Mouse (Mus musculus) CD4-positive, CD25-positive, alpha-beta regulatory T cell, adult 2 months (primary cell): ENCODE results near the gene Dynlrb1.

Experiments
- DNase-seq: peaks from one replicate; pipeline ENCODE4 v3.0.0-alpha.2; 2012; ENCODE audit warnings: low read depth, low spot score

Gene Dynlrb1

GRCm38 (mm10) chr2:155280116-155280515 lies 43.8 kb downstream of the Dynlrb1 start:
- DNase-seq: no peak

DNA sequence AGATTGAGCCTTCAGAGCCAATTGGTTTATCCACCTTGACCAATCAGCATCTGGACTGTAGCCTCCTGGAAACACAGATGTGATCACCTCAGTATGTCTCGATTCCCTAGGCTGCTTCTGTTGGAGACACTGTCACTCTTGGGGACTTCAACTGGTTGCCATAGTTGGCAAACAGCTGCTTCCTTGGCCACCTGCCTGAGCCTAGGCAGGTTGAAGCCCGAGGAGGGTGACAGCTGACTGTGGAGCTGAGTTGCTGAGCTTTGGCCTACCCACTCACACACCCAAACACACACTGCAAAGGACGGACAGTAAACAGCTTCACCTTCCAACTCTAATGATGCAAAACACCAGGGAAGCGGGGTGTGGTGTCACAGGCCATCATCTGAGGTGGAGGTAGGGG lies 47.5 kb downstream of the Dynlrb1 start:
- DNase-seq: no peak

DNA sequence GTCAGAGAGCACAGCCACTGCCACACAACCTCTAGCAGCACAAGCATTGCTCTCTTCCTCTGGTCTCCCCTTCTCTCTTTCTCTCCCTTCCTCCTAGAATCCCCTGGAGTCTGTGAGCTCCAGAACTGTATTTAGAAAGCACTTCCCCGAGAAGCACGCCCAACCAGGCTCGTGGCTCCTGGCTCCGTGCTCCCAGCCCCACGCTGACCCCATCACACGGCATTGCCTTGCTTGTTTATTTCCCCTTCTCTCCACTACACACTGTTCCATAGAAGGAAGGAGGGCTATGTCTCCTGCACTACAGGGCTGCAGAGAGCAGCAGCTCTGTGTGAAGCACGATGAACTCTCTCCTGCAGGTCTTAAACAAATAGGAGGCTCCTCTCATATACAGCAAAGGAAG lies 48.3 kb downstream of the Dynlrb1 start:
- DNase-seq: no peak

GRCm38 (mm10) chr2:155285744-155286143 lies 49.4 kb downstream of the Dynlrb1 start:
- DNase-seq: no peak

- no peak for DNase-seq
Measured at GRCm38 (mm10) chr2:155287456-155288250, 51.3 kb downstream of the Dynlrb1 start.

GRCm38 (mm10) chr2:155290066-155290465 lies 53.7 kb downstream of the Dynlrb1 start:
- no peak for DNase-seq

DNA sequence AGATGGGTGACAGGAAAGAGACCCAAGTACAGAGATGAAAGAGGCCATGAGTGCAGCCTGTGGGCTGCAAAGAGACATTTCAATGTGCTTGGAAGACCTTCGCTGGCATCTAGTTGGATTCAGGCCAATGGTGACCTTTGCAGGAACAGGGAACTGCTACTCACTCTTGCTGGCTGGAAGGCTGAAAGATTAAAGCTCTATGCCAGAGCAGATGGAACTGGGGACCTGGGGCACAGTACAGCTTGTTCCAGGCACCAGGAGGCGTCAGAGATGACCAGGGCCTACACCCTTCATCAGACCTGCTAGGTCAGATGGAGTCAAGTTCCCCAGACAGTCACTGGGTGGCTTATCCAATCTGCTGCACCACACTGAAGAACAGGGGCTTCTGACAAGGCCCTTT lies 57.0 kb downstream of the Dynlrb1 start:
- no peak for DNase-seq

DNA sequence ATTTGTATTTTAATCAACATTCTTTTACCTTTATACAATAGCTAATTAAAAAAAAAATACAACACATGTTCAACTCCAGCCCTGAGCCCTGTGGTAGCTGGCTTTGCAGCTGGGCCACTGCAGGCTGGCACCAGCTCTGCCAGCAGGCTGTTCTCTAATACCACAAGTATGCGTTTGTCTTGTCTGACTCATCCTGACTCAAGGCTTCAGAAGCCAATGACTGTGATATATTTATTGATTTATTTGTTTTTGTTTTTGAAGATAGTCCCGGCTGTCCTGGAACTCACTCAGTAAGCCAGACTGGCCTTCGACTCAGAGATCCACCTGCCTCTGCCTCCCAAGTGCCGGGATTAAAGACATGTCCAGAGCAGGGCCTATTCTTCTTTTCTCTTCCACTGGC lies 57.6 kb downstream of the Dynlrb1 start:
- DNase-seq: no peak

DNA sequence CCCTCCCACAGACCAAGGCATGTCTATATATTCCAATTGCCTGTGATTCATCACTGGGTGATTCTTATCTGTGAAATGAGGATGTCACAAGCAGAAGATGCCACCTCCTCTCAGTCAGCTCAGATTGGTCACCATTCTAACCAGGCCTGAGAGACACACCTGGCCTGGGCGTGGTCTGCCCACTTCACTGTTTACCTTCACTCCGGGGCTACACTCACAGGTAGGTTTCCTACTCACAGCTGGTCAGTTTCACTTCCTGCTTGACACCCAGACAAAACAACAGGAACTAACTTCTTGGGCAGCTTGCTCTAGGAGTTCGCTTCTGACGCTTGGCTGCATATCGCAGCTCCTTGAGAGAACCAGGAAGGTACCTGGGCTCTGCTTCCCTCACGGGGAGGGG lies 59.1 kb downstream of the Dynlrb1 start:
- DNase-seq: no peak

DNA sequence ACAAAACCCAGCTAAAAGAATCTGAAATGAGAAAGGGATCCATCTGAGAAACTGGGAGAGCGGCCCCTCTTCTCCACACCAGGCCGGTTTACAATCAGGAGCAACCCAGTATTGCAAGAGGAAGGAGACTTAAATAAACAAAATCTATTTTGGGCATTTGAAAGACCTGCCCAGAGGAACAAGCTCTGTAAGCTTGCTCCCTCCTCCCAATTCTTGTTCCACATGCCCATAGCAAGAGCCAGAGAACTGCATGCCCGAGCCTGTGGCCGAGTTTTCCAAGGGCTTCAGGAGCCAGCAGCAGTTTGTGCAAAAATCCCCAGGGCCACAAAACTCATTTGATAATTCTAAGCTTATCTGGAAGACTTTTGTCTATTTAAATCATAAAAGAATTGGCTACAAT lies 63.2 kb downstream of the Dynlrb1 start:
- DNase-seq: no peak
